ENCODE assay signal across 10 mouse cellular contexts in the genomic region with DNA sequence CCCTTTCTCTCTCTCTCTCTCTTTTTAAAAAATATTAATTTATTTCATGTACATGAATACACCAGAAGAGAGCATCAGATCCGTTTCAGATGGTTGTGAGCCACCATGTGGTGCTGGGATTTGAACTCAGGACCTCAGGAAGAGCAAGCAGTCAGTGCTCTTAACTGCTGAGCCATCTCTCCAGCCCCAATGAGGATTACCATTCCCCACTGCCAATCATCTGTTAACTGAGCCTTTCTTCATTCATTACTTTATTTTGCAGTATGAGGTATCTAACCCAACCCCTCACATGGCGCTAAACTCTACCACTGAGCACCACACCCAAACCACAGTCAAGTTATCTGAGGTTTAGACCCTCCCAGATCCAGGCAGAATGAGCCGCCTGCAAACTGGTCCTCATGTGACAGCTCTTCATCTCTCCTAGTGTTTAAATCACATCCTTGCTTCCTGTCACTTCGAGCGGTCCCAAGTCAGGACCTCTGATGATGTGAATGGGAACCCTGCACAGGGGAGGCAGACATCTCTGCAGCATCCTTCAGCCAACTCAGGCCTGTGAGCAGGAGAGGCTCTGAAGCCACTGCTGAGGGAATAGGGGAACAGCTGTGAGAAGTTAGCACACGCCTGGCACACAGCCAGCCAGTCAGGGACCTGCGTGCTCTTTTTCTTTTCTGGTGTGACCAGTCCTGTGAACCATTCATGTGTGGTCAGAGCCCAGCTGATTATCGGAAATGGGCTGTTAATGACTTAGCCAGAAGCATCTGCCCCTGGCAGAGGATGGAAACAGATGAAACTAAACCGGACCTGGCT. TPM values are rescaled to one million over a fixed set of nuclear protein-coding genes. Genes with fewer than 3 reads are reported as not detected.
A peak's percentile ranks its signal among the peaks of the same experiment; 100 is the strongest.
DNase-seq lines count a peak whose midpoint lies in the region; ATAC-seq and TF ChIP-seq lines count a peak whose summit lies in the region.
"Had no signal": no experiment of that assay in that cellular context is flagged by ENCODE, and none has a peak within 500 bp of the region (broad histone marks: within the 10 kb centered on the region; RNA-seq: fewer than 3 reads in every experiment).

No protein-coding gene starts in this region.

- intact Hi-C loops in heart, postnatal 10 days (cut with DNase I): no loop called here
- intact Hi-C loops in left cerebral cortex, postnatal 36 days (cut with DNase I): no loop called here

- no peaks in the 10 kb centered on the region for H3K27me3 ChIP-seq in stomach, postnatal 0 days (ENCODE audit: control insufficient read depth, insufficient read depth, low read length)

- no peak for ATAC-seq in stomach, postnatal 0 days (ENCODE audit: low FRiP score, low TSS enrichment)

- H3K4me2 ChIP-seq in stomach, postnatal 0 days (replicated peaks; ENCODE audit: low read depth): no peak overlapping the region

- TF ChIP-seq EP300 in stomach, postnatal 0 days (optimal IDR thresholded peaks at IDR 0.05): no peak

- H3K4me1 ChIP-seq in stomach, postnatal 0 days (replicated peaks; ENCODE audit: control insufficient read depth, insufficient read depth): no peaks in the 10 kb centered on the region

- no peak overlapping the region for H3K27ac ChIP-seq in stomach, postnatal 0 days (replicated peaks)

- H3K9ac ChIP-seq in stomach, postnatal 0 days (ENCODE audit: low read length): no peak overlapping the region

- H3K9me3 ChIP-seq in stomach, postnatal 0 days (ENCODE audit: control insufficient read depth, low read length): no peaks in the 10 kb centered on the region

- WGBS in stomach, postnatal 0 days: 37% methylated on average over 9 of the region's 9 CpGs

- no peak for TF ChIP-seq CTCF in stomach, postnatal 0 days (IDR thresholded peaks at IDR 0.05; ENCODE audit: low read depth)

- no peak overlapping the region for H3K4me3 ChIP-seq in stomach, postnatal 0 days (ENCODE audit: low read depth, low read length)

- peak; percentile 27 to 38 for DNase-seq in heart, postnatal 10 days
- DNase-seq in heart, adult 11 months: no peak
- peak; percentile 33 for DNase-seq in thymus, postnatal 25 days
- no peak for DNase-seq in thymus, postnatal 10 days (ENCODE audit: low spot score in 2 of 2)
- DNase-seq in kidney, postnatal 4 days: peak; percentile 70 to 76
- DNase-seq in stomach, postnatal 0 days (ENCODE audit: low spot score): peak; percentile 49
- DNase-seq in spleen, postnatal 4 days (ENCODE audit: low spot score in 2 of 2): no peak
- no peak for DNase-seq in left cerebral cortex, postnatal 36 days (ENCODE audit: low spot score in 2 of 2)
- DNase-seq: adrenal gland, postnatal 25 days had no signal

- H3K36me3 ChIP-seq in stomach, postnatal 0 days (ENCODE audit: control insufficient read depth, insufficient read depth, low read length): no peaks in the 10 kb centered on the region

RNA-seq across cellular contexts. Expression of a gene that starts 12.1 kb away (rescaled TPM):
- total RNA-seq in heart, postnatal 10 days (2021): not detected
- not detected in 2 replicates for polyA plus RNA-seq in stomach, postnatal 0 days (2015; fragmentation: Nextera tagmentation; extraction: Ambion mirVana)
- total RNA-seq in left cerebral cortex, postnatal 36 days (2021): not detected
- total RNA-seq: adrenal gland, postnatal 25 days; heart, postnatal 36 days had no signal

RNA-seq across cellular contexts. Expression of a gene that starts 19.1 kb away (rescaled TPM):
- not detected for total RNA-seq in heart, postnatal 10 days (2021)
- 15.6 and 21.6 TPM in 2 replicates for polyA plus RNA-seq in stomach, postnatal 0 days (2015; fragmentation: Nextera tagmentation; extraction: Ambion mirVana)
- 1 to 10 TPM; 3.5 to 4.2 TPM for total RNA-seq in left cerebral cortex, postnatal 36 days (2021)
- total RNA-seq: heart, postnatal 36 days had no signal

RNA-seq across cellular contexts. Expression of a gene that starts 22.9 kb away (rescaled TPM):
- not detected for total RNA-seq in heart, postnatal 10 days (2021)
- not detected in 2 replicates for polyA plus RNA-seq in stomach, postnatal 0 days (2015; fragmentation: Nextera tagmentation; extraction: Ambion mirVana)
- total RNA-seq in left cerebral cortex, postnatal 36 days (2021): not detected
- total RNA-seq: adrenal gland, postnatal 25 days; heart, postnatal 36 days had no signal

RNA-seq across cellular contexts. Expression of a gene that starts 40.8 kb away (rescaled TPM):
- 10 to 100 TPM; 31.4 to 33.9 TPM for total RNA-seq in heart, postnatal 10 days (2021)
- 23.1 TPM in 2 replicates for polyA plus RNA-seq in stomach, postnatal 0 days (2015; fragmentation: Nextera tagmentation; extraction: Ambion mirVana)
- 10 to 100 TPM; 61.9 to 63.3 TPM for total RNA-seq in left cerebral cortex, postnatal 36 days (2021)

RNA-seq across cellular contexts. Expression of a gene that starts 53.4 kb away (rescaled TPM):
- 1 to 10 TPM; 3.4 to 6.5 TPM for total RNA-seq in heart, postnatal 10 days (2021)
- 18.0 and 20.3 TPM in 2 replicates for polyA plus RNA-seq in stomach, postnatal 0 days (2015; fragmentation: Nextera tagmentation; extraction: Ambion mirVana)
- total RNA-seq in left cerebral cortex, postnatal 36 days (2021): 1 to 10 TPM; 1.4 to 2.7 TPM

Comparison
In these comparisons a context has a peak if more than half of its experiments do, and no peak if none do; other contexts are left out.
1. DNase-seq: peak in heart, postnatal 10 days (2 of 2), thymus, postnatal 25 days (single experiment), kidney, postnatal 4 days (2 of 2) and stomach, postnatal 0 days (single experiment); none in heart, adult 11 months (single experiment), thymus, postnatal 10 days (0 of 2), spleen, postnatal 4 days (0 of 2) and left cerebral cortex, postnatal 36 days (0 of 2).
2. RNA of a gene that starts 19.1 kb away (total RNA-seq): 3.5 to 4.2 TPM in left cerebral cortex, postnatal 36 days; not detected in heart, postnatal 10 days; every median in the first group is over 4 times any median in the second.